Mouse (Mus musculus) C2C12 (cell line): ENCODE measurements around the gene Cyp2c23.

Source experiments
- CTCF ChIP-seq: IDR thresholded peaks from one replicate; pipeline ENCODE4 v1.5.1; 2011; ENCODE audit not compliant: control insufficient read depth, insufficient read depth, insufficient read length
- MAX ChIP-seq: IDR thresholded peaks from one replicate; pipeline ENCODE4 v1.6.1; 2011; ENCODE audit warnings: mild to moderate bottlenecking, control low read depth
- MYOG ChIP-seq: IDR thresholded peaks from one replicate; pipeline ENCODE4 v1.6.1; 2011; ENCODE audit not compliant: control insufficient read depth, insufficient read length; ENCODE audit errors: extremely low read depth
- USF1 ChIP-seq: IDR thresholded peaks from one replicate; pipeline ENCODE4 v1.6.1; 2011; ENCODE audit warnings: low read depth, mild to moderate bottlenecking, control low read depth, moderate library complexity

DNA sequence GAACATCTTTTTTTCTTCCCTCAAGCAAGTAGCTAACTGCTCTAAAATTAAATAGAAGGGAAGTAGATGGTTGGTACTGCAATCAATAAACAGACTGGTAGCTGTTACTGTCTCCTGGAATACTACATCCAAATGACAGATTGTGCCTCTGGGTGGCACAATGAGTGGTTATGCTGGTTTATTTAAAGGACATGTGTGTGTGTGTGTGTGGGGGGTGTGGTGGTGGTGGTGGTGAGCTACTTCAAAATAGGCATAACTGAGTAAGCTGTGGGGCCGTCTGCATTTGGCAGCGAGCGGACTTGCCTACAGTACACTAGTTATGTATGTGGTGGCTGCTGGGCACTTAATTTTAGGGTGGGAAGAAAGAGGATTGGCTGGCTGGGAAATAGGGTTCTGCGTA, 71.1 kb downstream of the Cyp2c23 start:
- TF ChIP-seq MAX (no peak), MYOG (no peak), CTCF (no peak), USF1 (no peak)
